Mouse (Mus musculus) right cerebral cortex, postnatal 25 days (tissue): ENCODE measurements at regions not wholly inside any gene's neighbourhood (a gene's known extent, or its start where the extent isn't known, plus 50 kb on each side); places are given as distances from the start of the nearest gene placed in this dataset.

Source experiments
- DNase-seq: peaks from one replicate; pipeline ENCODE4 v3.0.0; 2022

DNA sequence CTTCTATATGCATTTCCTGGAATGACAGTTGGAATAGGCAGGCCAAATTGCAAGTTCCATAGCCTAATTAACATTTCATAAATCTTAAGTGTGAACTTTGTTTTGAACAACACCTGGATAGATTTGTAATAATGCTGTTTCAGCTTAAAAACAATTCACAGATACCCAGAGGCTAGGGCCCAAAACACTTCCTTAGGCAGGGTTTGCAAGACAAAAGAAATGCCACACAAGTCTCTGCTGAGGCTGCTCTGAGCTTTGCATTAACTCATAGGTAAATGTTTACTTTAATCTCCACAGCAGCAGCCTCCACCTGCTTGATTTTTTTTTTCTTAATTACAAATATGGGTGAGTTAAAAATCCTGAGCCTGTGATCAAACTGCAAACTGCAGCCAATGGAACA is 118.4 kb downstream of the Gnat3 start:
- DNase-seq = no peak

DNA sequence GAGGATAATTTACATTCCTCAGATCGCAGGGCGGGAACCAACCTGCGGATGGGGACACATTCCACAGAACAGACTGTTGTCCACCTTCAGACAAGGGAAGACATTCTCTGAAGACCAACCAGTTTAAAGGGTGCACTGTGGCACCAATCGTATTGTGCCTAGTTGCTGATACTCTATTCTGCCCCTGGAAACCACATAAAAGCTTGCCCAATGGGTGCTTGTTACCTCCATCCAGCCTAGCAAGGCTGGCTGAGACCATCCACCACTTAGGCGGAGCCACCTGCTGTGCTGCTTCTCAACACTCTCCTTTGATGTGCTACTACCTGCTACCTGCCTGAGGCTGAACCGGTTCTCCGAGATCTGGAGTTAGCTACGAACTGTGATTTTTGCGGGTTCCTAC is 119.9 kb downstream of the Gnat3 start:
- DNase-seq = no peak

DNA sequence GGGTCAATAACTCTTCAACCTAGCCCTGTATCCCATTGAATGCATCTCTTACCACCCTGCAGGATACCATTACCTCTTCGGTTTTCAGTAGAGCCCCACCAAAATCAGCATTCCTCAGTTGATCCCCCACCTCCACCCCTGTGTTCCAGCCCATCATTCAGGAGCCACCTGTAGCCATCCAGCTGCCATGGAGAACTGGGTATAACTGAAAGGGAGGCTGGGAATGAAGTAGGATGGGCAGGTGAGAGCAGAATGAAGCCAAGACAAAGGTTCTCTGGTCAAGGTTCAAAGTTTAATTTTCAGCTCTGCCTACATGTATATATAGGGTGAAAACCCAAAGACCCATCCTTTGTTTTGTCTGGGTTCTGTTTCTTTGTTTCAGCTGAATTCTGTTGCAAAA is 121.4 kb downstream of the Gnat3 start:
- no peak for DNase-seq

DNA sequence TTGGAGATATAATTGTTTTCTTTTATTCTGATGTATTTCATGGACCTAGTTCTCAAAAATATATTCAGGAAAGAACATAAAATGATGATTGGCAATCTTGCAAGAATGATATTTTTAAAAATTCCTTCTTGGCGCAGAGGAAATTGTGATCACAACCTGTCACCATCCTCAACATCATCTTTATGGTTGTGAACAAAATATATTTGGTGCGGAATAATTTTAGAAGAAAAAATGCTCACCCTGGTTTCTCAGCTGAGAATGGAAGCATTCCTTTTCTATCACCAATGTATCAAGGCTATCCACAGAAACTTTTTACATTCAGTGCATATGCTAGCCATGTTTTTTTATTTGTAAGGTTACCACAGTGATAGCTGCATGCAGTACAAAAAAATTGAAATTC is 123.1 kb downstream of the Gnat3 start:
- DNase-seq = no peak

DNA sequence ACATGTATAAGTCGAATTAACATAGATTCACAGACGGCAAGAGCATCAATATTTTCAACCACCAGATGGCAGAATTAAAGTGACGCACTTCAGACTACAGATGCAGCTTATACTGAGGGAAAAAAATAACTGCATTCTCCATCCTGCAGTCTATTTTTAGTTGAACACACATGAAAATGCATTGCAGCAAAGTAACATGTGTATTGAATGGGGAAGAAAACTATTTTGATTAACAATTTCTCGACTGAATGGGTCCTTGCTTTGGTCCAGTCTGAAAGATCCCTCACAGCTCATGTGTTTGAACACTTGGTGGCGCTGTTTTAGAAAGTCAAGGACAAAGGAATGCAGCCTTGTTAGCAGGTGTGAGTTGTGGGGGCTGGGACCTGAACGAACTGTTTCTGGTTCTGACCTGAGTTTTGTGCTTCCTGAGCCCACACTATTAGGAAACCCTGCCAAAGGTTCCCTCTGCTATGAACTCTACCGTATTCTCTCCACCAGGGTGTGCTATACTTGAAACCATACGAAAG is 125.6 kb downstream of the Gnat3 start:
- peak; percentile 16 for DNase-seq

DNA sequence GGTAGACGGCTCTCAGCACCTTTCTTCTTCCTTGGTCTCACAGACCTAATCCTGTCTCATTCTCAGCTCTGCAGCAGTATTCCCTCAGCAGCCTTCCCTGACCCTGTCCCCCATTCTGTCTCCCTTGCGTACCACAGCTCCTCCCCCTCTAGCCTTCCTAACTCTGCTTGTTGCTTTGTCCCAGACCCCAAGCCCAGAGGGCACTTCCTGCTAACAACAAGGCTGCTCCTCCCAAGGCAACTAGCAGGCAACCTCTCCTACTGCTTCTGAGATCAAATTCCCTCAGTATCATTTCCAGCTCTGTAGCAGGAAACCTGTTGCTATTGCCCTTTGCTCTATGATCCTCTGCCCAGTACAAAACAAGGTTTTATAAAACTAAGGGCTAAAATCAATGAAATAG is 127.6 kb downstream of the Gnat3 start:
- DNase-seq = no peak

DNA sequence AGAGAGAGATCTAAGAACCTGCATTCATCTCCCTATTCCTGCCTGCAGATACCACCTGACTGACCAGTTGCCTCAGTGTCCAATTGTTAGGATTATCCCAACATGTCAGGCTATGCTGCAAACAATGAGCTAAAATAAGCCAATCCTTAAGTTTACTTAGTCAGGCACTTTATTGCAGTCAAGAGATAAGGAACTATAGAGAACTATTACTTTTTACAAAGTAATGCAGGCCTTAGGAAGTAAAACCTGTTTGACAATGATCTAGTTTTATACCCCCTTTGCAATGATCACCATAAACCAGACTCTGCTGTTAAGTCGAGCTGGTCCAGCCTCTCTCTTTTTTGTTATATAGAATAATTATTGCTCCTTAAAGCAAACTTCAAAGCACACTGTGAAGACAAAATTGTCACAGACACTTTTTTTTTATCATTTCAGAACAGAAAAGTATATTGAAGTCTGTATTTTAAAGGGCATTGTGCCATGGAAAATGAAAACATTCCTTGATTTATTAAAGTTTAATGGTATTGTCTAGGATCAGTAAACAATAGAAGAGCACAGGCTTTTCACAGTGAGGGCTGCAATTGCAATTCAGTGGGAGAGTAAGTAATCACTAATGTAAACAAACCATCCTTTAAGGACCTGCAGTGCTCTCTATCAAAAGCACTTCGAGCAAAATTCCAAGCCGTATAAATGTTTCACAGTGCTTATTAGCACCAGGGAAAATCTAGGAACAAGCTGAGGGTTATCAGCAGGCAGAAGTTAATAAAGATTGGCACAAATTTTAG is 152.7 kb downstream of the Gnat3 start:
- no peak for DNase-seq

DNA sequence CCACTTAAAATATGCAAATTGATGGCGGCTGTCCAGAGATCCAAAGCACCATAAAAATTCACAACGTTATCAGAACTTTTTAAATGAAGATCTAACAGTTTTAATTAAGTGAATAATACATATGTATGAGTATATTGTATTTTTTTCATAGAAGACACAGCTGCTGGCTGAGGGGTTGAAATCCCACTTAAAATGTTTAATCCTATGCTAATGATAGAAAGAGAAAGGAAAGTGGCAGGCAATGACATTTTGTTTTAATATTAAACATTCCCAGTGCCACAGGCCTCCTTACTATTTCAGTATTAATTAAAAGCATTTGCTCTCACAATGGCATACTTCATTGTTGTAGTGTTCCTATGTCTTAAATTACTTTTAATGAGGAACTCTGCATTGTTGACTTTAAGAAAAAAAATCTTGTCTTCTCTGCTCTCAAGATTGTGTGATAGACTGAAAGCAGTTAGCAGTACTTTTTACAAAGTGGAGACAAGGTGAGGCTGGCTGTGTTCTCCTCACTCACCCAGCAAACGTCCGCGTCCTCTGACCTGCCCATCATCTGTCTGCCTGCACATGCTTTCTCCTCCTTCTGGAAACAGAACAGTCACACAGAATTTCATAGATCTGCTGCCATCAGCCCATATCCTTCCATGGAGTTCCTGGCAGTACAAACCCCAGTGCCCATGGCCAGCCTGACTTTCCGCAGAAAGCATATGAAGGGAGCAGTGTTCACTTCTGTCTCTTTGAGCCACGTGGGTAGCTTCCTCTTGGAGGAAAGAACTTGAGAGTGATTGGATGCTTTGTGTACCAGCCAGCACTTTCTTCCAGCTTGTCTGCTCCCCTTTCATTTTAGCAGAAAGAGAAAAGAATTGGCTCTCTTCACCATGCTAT is 173.7 kb downstream of the Gnat3 start:
- DNase-seq = no peak

DNA sequence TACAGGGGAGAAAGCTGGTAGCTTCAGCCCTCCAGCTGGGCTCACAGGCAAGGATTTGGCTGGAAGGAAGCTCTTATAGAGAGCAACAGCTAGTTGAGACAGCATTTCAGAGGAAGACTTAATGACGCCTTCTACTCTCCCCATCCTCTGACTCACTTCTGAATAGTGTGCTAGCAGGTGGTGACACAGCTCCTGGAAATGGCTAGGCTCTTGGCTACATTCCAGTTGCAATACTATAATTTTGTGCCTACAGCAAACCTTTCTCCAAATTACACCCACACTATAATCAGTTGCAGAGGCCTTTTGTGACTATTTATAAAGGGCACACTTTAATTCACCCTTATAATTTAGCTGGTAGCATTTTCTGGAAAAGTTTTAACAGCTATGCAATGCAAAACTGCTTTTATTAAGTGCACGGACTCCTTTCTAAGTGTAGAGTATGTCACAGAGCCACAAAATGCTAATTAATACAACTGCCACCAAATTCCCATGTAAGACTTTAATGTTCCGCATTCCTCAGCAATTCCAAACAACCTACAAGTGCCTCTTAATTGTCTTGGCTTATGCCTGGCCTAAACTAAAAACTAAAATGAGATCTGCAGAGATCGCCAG is 175.2 kb downstream of the Gnat3 start:
- no peak for DNase-seq

DNA sequence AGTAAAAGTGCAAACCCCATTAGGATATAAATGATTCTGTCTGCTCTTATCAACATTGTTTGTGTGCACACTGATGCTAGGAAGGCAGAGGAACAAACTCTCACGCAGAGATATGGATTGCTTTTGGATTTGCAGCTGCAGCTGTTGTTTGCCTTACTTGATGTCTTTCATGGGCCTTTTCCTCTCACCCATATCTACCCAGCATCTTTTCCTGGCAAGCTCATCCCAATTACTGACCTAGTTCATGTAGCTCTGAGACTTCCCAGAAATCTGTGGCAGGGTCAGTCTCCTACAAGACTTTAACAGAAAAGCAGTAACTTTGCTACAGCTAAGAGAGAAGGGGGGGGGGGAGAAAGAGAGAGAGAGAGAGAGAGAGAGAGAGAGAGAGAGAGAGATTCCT is 189.9 kb downstream of the Gnat3 start:
- no peak for DNase-seq

DNA sequence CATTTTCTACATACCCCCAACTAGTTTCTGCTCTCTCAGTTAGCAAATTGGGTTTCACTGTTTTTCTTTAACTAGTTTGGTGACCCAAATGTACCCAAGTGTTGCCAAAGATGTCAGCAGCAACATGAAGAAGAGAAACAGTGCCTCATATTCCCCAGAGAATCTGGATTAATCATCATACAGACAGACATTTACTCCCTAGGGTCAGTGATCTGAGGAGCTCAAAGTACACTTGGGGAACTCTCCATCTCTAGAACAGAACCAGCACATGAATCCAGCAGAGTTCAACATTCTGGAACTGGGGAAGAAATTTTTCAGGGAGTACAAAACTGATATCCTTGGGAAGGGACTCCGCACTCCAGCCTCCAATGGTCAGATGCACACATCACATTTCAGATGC is 191.4 kb downstream of the Gnat3 start:
- DNase-seq = no peak

DNA sequence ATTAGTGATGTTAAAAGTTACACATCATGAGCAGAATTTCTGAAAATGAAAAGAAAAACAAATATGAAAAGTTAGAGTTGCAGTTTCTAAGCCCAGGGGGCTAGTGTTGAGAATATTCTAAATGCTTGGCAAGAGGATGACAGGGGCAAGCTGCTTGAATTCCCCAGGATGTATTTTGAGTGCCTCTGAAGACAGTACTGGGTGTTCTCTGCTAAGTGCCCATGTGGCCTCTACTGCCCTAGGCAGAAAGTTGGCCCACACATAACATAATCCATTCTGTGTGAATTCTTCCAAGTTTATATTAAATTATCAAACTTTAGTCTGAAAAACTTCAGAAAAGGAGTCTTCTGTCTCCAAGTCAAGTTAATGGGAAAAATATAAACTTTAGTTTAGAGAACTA is 196.6 kb downstream of the Gnai1 start:
- DNase-seq = no peak

DNA sequence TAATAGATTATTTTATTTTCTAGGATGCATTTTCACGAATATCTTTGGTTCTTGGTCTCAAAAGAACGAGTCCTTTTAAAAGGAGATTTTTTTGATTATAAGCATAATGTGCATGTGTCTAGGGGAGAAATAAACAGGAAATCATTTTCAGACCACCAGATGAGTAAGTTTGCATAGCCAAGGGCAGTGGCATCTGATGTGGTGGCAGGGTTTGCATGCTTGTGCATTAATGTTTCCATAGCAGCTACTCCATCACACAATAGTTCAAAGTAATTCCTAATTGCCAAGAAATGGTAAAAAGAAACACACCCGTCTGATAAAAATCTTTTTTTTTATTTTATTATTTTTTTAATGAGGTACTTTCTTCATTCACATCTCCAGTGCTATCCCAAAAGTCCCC is 182.3 kb downstream of the Gnai1 start:
- DNase-seq = no peak

DNA sequence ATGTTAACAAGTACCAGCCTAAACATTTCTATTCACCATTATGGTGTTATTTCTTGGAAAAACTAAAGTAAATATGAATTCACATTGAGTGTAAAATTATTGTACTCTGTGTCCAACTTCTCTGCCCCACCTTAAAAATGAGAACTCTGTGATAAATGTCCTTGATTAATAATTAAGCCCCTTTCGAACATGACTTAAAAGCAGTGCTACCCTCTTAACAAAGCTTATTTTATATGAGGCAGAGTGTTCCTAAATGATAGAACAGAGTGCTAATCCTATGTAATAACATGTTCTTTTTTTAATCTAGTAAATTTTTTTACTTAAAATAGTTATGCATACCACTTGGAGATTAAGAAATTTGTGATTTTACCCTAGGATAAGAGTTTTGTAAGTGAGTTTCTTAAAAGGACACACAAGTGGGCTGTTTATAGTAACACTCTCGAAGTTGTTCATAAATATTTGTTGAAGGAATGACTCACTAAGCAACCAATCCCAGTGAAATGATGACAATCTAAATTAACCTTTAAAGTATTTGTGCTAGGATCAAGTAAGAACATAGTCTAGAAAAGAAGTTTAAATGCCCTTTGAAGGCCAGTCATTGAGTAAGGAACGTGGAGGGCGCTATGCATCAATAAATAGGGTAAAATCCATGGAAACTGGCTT is 148.6 kb downstream of the Gnai1 start:
- DNase-seq = no peak
